Mouse (Mus musculus) liver, embryonic 14.5 days (tissue): ENCODE measurements around the gene Pbx1.

Experiments
- CTCF ChIP-seq: IDR thresholded peaks from 2 replicates; pipeline ENCODE4 v1.5.1; 2016; ENCODE audit warnings: antibody characterized with exemption, low read depth, control low read depth
- EP300 ChIP-seq: IDR thresholded peaks from 2 replicates; pipeline ENCODE4 v1.6.1; 2016; ENCODE audit warnings: antibody characterized with exemption, low read depth

- TF ChIP-seq CTCF (no peak), EP300 (no peak)
Measured at GRCm38 (mm10) chr1:168410611-168411010, 21.5 kb downstream of the Pbx1 start.
